Mouse (Mus musculus): ENCODE results near the gene Vmn2r-ps130. TPM values are rescaled to one million over a fixed set of nuclear protein-coding genes. Genes with fewer than 3 reads are reported as not detected.
"Not testable (repeated sequence)": the region's sequence is repeated elsewhere in the genome, so short reads cannot be mapped to it uniquely, and the experiment has no call there.

Vmn2r-ps130 gene
- not detected for total RNA-seq (2021)

GRCm38 (mm10) chr17:23060866-23061265 is at the start of gene Vmn2r-ps130:
Vmn2r-ps130 (plus strand) TSS chr17:23061166.
- intact Hi-C loops (cut with DNase I); DNase-seq (ENCODE audit: low spot score): not testable (repeated sequence)

Other genes starting within 250 kb of the Vmn2r-ps130 start
- 1 to 10 TPM; 5.7 to 5.9 TPM for gene Zfp945, start 194.0 kb upstream of the Vmn2r-ps130 start, total RNA-seq (2021)
- not detected for gene Vmn2r113, start 118.2 kb upstream of the Vmn2r-ps130 start, total RNA-seq (2021)
- gene Zfp40, start 132.1 kb downstream of the Vmn2r-ps130 start, total RNA-seq (2021) = 1 to 10 TPM; 4.0 to 7.0 TPM

All from heart, postnatal 25 days (tissue).